Mouse (Mus musculus) forebrain, embryonic 16.5 days (tissue): ENCODE measurements around the gene C1ql2. TPM values are rescaled to one million over a fixed set of nuclear protein-coding genes. Genes with fewer than 3 reads are reported as not detected.

Experiments used
- ATAC-seq: fragments of 200-750 bp; cut with Nextera tagmentation; 2 replicates; pipeline ENCODE4 v1.8.0; 2017; ENCODE audit warnings: mild to moderate bottlenecking, moderate library complexity
- H3K27ac ChIP-seq: fragments of 300-500 bp; sonication (generic); 2 replicates; pipeline ENCODE4 v1.5.1; 2014; ENCODE audit warnings: low read length, control low read depth
- H3K27me3 ChIP-seq: fragments of 300-500 bp; sonication (generic); replicated peaks from 2 replicates; pipeline ENCODE4 v1.6.1; 2014; ENCODE audit warnings: low read length; ENCODE audit not compliant: control insufficient read depth, insufficient read depth
- H3K36me3 ChIP-seq: fragments of 300-500 bp; sonication (generic); 2 replicates; pipeline ENCODE4 v1.6.1; 2014; ENCODE audit not compliant: control insufficient read depth, insufficient read depth
- H3K4me1 ChIP-seq: fragments of 300-500 bp; sonication (generic); replicated peaks from 2 replicates; pipeline ENCODE4 v1.6.1; 2014; ENCODE audit warnings: low read length; ENCODE audit not compliant: control insufficient read depth, insufficient read depth
- H3K4me2 ChIP-seq: fragments of 300-500 bp; sonication (generic); 2 replicates; pipeline ENCODE4 v1.6.1; 2014; ENCODE audit warnings: mild to moderate bottlenecking, low read length, control low read depth
- H3K4me3 ChIP-seq: fragments of 300-500 bp; sonication (generic); replicated peaks from 2 replicates; pipeline ENCODE4 v1.5.1; 2014; ENCODE audit warnings: mild to moderate bottlenecking, low read length, control low read depth
- H3K9ac ChIP-seq: fragments of 300-500 bp; sonication (generic); replicated peaks from 2 replicates; pipeline ENCODE4 v1.6.1; 2014; ENCODE audit warnings: low read depth, low read length, control low read depth
- H3K9me3 ChIP-seq: fragments of 300-500 bp; sonication (generic); 2 replicates; pipeline ENCODE4 v1.6.1; 2016; ENCODE audit warnings: low read length; ENCODE audit not compliant: control insufficient read depth
- WGBS: fragments of 180-500 bp; shearing (Covaris S2); extraction: QIAGEN DNeasy Blood & Tissue Kit; methylation state at CpG from one replicate; pipeline ENCODE4 v1.1.7; 2014; 5-methylcytosine and 5-hydroxymethylcytosine counted together
- polyA plus RNA-seq: library from polyadenylated mRNA; unstranded; fragments of >200 nt; fragmentation: Nextera tagmentation; extraction: Ambion mirVana; gene quantifications from 2 replicates; pipeline ENCODE4 v1.2.1, GENCODE M21; 2015

C1ql2 gene
- 0.47 and 0.81 TPM in 2 replicates for polyA plus RNA-seq

GRCm38 (mm10) chr1:120340419-120341171 lies at the start of gene C1ql2:
Gene C1ql2, plus strand, starts transcription at chr1:120340582.
- WGBS, result under 1% methylated on average over 67 of the region's 73 CpGs
- H3K4me2 ChIP-seq, result peak within 1 kb of the TSS; percentile 45
- no peaks in the 10 kb centered on the region for H3K36me3 ChIP-seq
- H3K9ac ChIP-seq, result no peak within 1 kb of the TSS
- H3K4me1 ChIP-seq, result peaks cover 22% of the 10 kb centered on the region
- ATAC-seq, result peak; percentile 87
- peak within 1 kb of the TSS; percentile 33 for H3K4me3 ChIP-seq
- H3K9me3 ChIP-seq, result no peaks in the 10 kb centered on the region
- H3K27ac ChIP-seq, result no peak within 1 kb of the TSS
- H3K27me3 ChIP-seq, result peaks cover 57% of the 10 kb centered on the region

GRCm38 (mm10) chr1:120291709-120292108 lies 48.7 kb upstream of the C1ql2 start:
- 88% methylated on average over 3 of the region's 3 CpGs for WGBS
- Histone ChIP-seq H3K27me3 (no peaks in the 10 kb centered on the region), H3K4me1 (no peaks in the 10 kb centered on the region), H3K36me3 (no peaks in the 10 kb centered on the region), H3K9me3 (no peaks in the 10 kb centered on the region), H3K4me3 (no peak overlapping the region), H3K27ac (no peak overlapping the region), H3K9ac (no peak overlapping the region), H3K4me2 (no peak overlapping the region)
- no peak for ATAC-seq

- Histone ChIP-seq H3K27me3 (no peaks in the 10 kb centered on the region), H3K4me3 (no peak overlapping the region), H3K9me3 (no peaks in the 10 kb centered on the region), H3K9ac (no peak overlapping the region), H3K4me1 (no peaks in the 10 kb centered on the region), H3K4me2 (no peak overlapping the region), H3K27ac (no peak overlapping the region), H3K36me3 (no peaks in the 10 kb centered on the region)
- no peak for ATAC-seq
- 87% methylated on average over 1 of the region's 1 CpGs for whole genome bisulfite sequencing
Observed at GRCm38 (mm10) chr1:120293803-120294202, 46.6 kb upstream of the C1ql2 start.

- Histone ChIP-seq H3K27ac (no peak overlapping the region), H3K4me3 (no peak overlapping the region), H3K27me3 (no peaks in the 10 kb centered on the region), H3K4me2 (no peak overlapping the region), H3K9ac (no peak overlapping the region), H3K4me1 (no peaks in the 10 kb centered on the region), H3K36me3 (no peaks in the 10 kb centered on the region), H3K9me3 (no peaks in the 10 kb centered on the region)
- ATAC-seq, result no peak
- WGBS, result 90% methylated on average over 2 of the region's 2 CpGs
Observed at GRCm38 (mm10) chr1:120296936-120297335, 43.4 kb upstream of the C1ql2 start.

- no peak overlapping the region for H3K9ac ChIP-seq
- H3K4me1 ChIP-seq, result no peaks in the 10 kb centered on the region
- H3K4me2 ChIP-seq, result no peak overlapping the region
- no peak for ATAC-seq
- no peaks in the 10 kb centered on the region for H3K9me3 ChIP-seq
- H3K4me3 ChIP-seq, result no peak overlapping the region
- H3K36me3 ChIP-seq, result no peaks in the 10 kb centered on the region
- 71% methylated on average over 2 of the region's 2 CpGs for WGBS
- H3K27me3 ChIP-seq, result no peaks in the 10 kb centered on the region
- H3K27ac ChIP-seq, result no peak overlapping the region
Observed at GRCm38 (mm10) chr1:120305801-120306200, 34.6 kb upstream of the C1ql2 start.

GRCm38 (mm10) chr1:120321270-120322021 lies 18.9 kb upstream of the C1ql2 start:
- 67% methylated on average over 16 of the region's 16 CpGs for WGBS
- no peak overlapping the region for H3K9ac ChIP-seq
- ATAC-seq, result peak; percentile 56; the same call in 1 of the 2 replicates
- no peaks in the 10 kb centered on the region for H3K4me1 ChIP-seq
- no peak overlapping the region for H3K27ac ChIP-seq
- H3K4me3 ChIP-seq, result no peak overlapping the region
- H3K36me3 ChIP-seq, result no peaks in the 10 kb centered on the region
- no peak overlapping the region for H3K4me2 ChIP-seq
- H3K9me3 ChIP-seq, result no peaks in the 10 kb centered on the region
- H3K27me3 ChIP-seq, result no peaks in the 10 kb centered on the region

GRCm38 (mm10) chr1:120323131-120323561 lies 17.2 kb upstream of the C1ql2 start:
- ATAC-seq, result no peak
- H3K4me1 ChIP-seq, result no peaks in the 10 kb centered on the region
- H3K4me2 ChIP-seq, result no peak overlapping the region
- no peak overlapping the region for H3K27ac ChIP-seq
- H3K9ac ChIP-seq, result no peak overlapping the region
- H3K36me3 ChIP-seq, result no peaks in the 10 kb centered on the region
- WGBS, result 92% methylated on average over 5 of the region's 5 CpGs
- H3K4me3 ChIP-seq, result no peak overlapping the region
- no peaks in the 10 kb centered on the region for H3K9me3 ChIP-seq
- no peaks in the 10 kb centered on the region for H3K27me3 ChIP-seq

- ATAC-seq, result peak; percentile 28; the same call in 1 of the 2 replicates
- H3K27ac ChIP-seq, result no peak overlapping the region
- H3K9ac ChIP-seq, result no peak overlapping the region
- H3K36me3 ChIP-seq, result no peaks in the 10 kb centered on the region
- H3K27me3 ChIP-seq, result no peaks in the 10 kb centered on the region
- no peak overlapping the region for H3K4me3 ChIP-seq
- H3K9me3 ChIP-seq, result no peaks in the 10 kb centered on the region
- H3K4me1 ChIP-seq, result no peaks in the 10 kb centered on the region
- 19% methylated on average over 6 of the region's 6 CpGs for WGBS
- no peak overlapping the region for H3K4me2 ChIP-seq
Observed at GRCm38 (mm10) chr1:120327714-120328113, 12.7 kb upstream of the C1ql2 start.

GRCm38 (mm10) chr1:120328212-120328611 lies 12.2 kb upstream of the C1ql2 start:
- Histone ChIP-seq H3K9me3 (no peaks in the 10 kb centered on the region), H3K4me3 (no peak overlapping the region), H3K27me3 (no peaks in the 10 kb centered on the region), H3K27ac (no peak overlapping the region), H3K4me2 (no peak overlapping the region), H3K4me1 (no peaks in the 10 kb centered on the region), H3K9ac (no peak overlapping the region), H3K36me3 (no peaks in the 10 kb centered on the region)
- no peak for ATAC-seq
- 67% methylated on average over 1 of the region's 1 CpGs for WGBS
